Mouse (Mus musculus): ENCODE results near the gene Olfr239.
"Not testable (repeated sequence)": the region's sequence is repeated elsewhere in the genome, so short reads cannot be mapped to it uniquely, and the experiment has no call there.

The Olfr239 gene

GRCm38 (mm10) chr17:33191002-33191401, at the start of gene Olfr239:
Gene Olfr239 (plus strand): TSS chr17:33191302.
- DNase-seq (ENCODE audit: extremely low read depth, low read depth, low spot score), result not testable (repeated sequence)

- DNase-seq (ENCODE audit: extremely low read depth, low read depth, low spot score), result not testable (repeated sequence)
These were observed 23.0 kb upstream of the Olfr239 start, which contains the start of gene Olfr55 for GRCm38 (mm10) chr17:33168147-33168546. Gene Olfr55 (plus strand): TSS chr17:33168447.

- DNase-seq (ENCODE audit: extremely low read depth, low read depth, low spot score), result no peak
These were observed 30.5 kb downstream of the Olfr239 start, which contains the start of gene Olfr1564 for GRCm38 (mm10) chr17:33221590-33221989. Gene Olfr1564 (minus strand): TSS chr17:33221690.

DNA sequence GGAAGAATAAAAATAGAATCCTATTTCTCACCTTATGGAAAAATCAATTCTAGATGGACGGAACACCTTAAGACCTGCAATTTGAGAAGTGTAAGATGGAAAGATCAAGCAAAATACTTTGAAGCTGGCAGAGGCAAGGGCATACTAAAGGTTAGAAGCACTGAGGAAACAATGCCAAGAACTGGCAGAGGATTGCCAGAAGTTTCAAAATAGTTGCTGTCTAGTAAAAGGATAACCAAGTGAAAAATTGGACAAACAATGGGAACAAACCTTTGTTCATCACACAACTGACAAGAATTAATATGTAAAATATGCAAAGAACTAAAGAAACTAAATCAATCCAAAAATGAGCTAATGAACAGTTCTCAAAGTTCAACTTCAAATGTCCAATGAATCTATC, 45.5 kb downstream of the Olfr239 start:
- not testable (repeated sequence) for DNase-seq (ENCODE audit: extremely low read depth, low read depth, low spot score)

Measured in fat pad, adult 2 months (tissue).